Comparison of ENCODE assay signal across 22 mouse cellular contexts in genomic region chr11:87745632-87746555, GRCm38 (mm10). TPM values are rescaled to one million over a fixed set of nuclear protein-coding genes. Genes with fewer than 3 reads are reported as not detected.
A peak's percentile ranks its signal among the peaks of the same experiment; 100 is the strongest.
DNase-seq lines count a peak whose midpoint lies in the region; ATAC-seq and TF ChIP-seq lines count a peak whose summit lies in the region.
"Had no signal": no experiment of that assay in that cellular context is flagged by ENCODE, and none has a peak within 500 bp of the region (broad histone marks: within the 10 kb centered on the region; RNA-seq: fewer than 3 reads in every experiment).

No protein-coding gene starts in this region.

- DNase-seq in spleen, adult 2 months (ENCODE audit: low read depth in 1 of 2, low spot score in 2 of 2): no peak
- DNase-seq in spleen, adult 12 weeks (ENCODE audit: low spot score): no peak
- DNase-seq in natural killer cell, adult 2 months (ENCODE audit: low spot score in 2 of 2): peak; percentile 37 to 71
- DNase-seq in embryo, embryonic 9.5 days (ENCODE audit: extremely low spot score): no peak
- DNase-seq in left cerebral cortex, adult 2 months (ENCODE audit: extremely low spot score in 1 of 2, low spot score in 2 of 2): no peak
- no peak for DNase-seq in lung, postnatal 25 days (ENCODE audit: low spot score)
- DNase-seq: cerebellum, postnatal 14 days; gastrocnemius, postnatal 10 days; heart, postnatal 4 days; kidney, adult 8-10 months; kidney, postnatal 36 days; layer of hippocampus, adult 9-11 months; lung, postnatal 10 days had no signal

- H3K27ac ChIP-seq in heart, embryonic 15.5 days: peak overlapping the region; percentile 20; the same call in 1 of the 2 replicates
- H3K27ac ChIP-seq in heart, embryonic 11.5 days (ENCODE audit: low read depth, low read length): no peak overlapping the region
- peak overlapping the region; percentile 97 for H3K27ac ChIP-seq in spleen, adult 2 months (ENCODE audit: insufficient read depth, low read length)
- H3K27ac ChIP-seq in left cerebral cortex, adult 2 months: no peak overlapping the region
- H3K27ac ChIP-seq: forebrain, embryonic 12.5 days; midbrain, embryonic 10.5 days had no signal

- no peak for ATAC-seq in heart, embryonic 15.5 days (replicated peaks; ENCODE audit: insufficient number of reproducible peaks, insufficient read depth, low FRiP score, low read depth)
- no peak for ATAC-seq in heart, embryonic 11.5 days (replicated peaks; ENCODE audit: insufficient number of reproducible peaks, low FRiP score, low TSS enrichment)
- ATAC-seq: hindbrain, embryonic 16.5 days had no signal

- no peak for TF ChIP-seq POLR2A in spleen, adult 2 months (IDR thresholded peaks at IDR 0.05; ENCODE audit: low read depth, low read length)

- H3K4me1 ChIP-seq in heart, embryonic 15.5 days (replicated peaks): no peaks in the 10 kb centered on the region
- no peaks in the 10 kb centered on the region; the same call in 1 of the 2 replicates for H3K4me1 ChIP-seq in heart, embryonic 11.5 days (ENCODE audit: control insufficient read depth, insufficient read depth, low read length)
- peaks cover 40% of the 10 kb centered on the region for H3K4me1 ChIP-seq in spleen, adult 2 months (ENCODE audit: control insufficient read depth, insufficient read depth, insufficient read length)
- H3K4me1 ChIP-seq: forebrain, embryonic 12.5 days had no signal

- 72% methylated on average over 9 of the region's 9 CpGs for WGBS in heart, embryonic 15.5 days
- WGBS in heart, embryonic 11.5 days (ENCODE audit: insufficient replicate concordance): 76% methylated on average over 9 of the region's 9 CpGs
- 54% methylated on average over 9 of the region's 9 CpGs for WGBS in spleen, adult 2 months

- TF ChIP-seq CTCF in spleen, adult 2 months (IDR thresholded peaks at IDR 0.05; ENCODE audit: extremely low read depth, insufficient read depth, insufficient read length, insufficient replicate concordance): no peak
- no peak for TF ChIP-seq CTCF in left cerebral cortex, adult 2 months (IDR thresholded peaks at IDR 0.05)

- no peak overlapping the region for H3K4me2 ChIP-seq in heart, embryonic 15.5 days
- H3K4me2 ChIP-seq in heart, embryonic 11.5 days: no peak overlapping the region
- H3K4me2 ChIP-seq: forebrain, embryonic 12.5 days had no signal

- H3K36me3 ChIP-seq in heart, embryonic 15.5 days: peaks cover 25% of the 10 kb centered on the region
- H3K36me3 ChIP-seq in heart, embryonic 11.5 days (ENCODE audit: control insufficient read depth, insufficient read depth, low read length): peaks cover 7% of the 10 kb centered on the region; the same call in 1 of the 2 replicates
- H3K36me3 ChIP-seq in spleen, adult 2 months (ENCODE audit: control insufficient read depth, insufficient read depth, low read length): peaks cover 15% of the 10 kb centered on the region

- H3K4me3 ChIP-seq in heart, embryonic 15.5 days: no peak overlapping the region
- H3K4me3 ChIP-seq in heart, embryonic 11.5 days (ENCODE audit: low read depth, low read length): no peak overlapping the region
- H3K4me3 ChIP-seq in spleen, adult 2 months (ENCODE audit: extremely low read depth, insufficient read depth, insufficient read length): no peak overlapping the region
- no peak overlapping the region for H3K4me3 ChIP-seq in left cerebral cortex, adult 2 months
- H3K4me3 ChIP-seq: forebrain, embryonic 12.5 days; midbrain, embryonic 10.5 days had no signal

- no peaks in the 10 kb centered on the region for H3K9me3 ChIP-seq in heart, embryonic 15.5 days (replicated peaks)
- no peaks in the 10 kb centered on the region for H3K9me3 ChIP-seq in heart, embryonic 11.5 days (replicated peaks; ENCODE audit: control insufficient read depth, low read length)
- H3K9me3 ChIP-seq: forebrain, embryonic 12.5 days; G1E; midbrain, embryonic 10.5 days had no signal

- H3K9ac ChIP-seq in heart, embryonic 15.5 days: no peak overlapping the region
- H3K9ac ChIP-seq in heart, embryonic 11.5 days (ENCODE audit: low read depth, low read length): no peak overlapping the region
- H3K9ac ChIP-seq: forebrain, embryonic 12.5 days had no signal

- peaks cover 5% of the 10 kb centered on the region for H3K27me3 ChIP-seq in heart, embryonic 15.5 days
- H3K27me3 ChIP-seq in heart, embryonic 11.5 days (ENCODE audit: control insufficient read depth, insufficient read depth, low read length): no peaks in the 10 kb centered on the region
- no peaks in the 10 kb centered on the region for H3K27me3 ChIP-seq in spleen, adult 2 months (ENCODE audit: control insufficient read depth, insufficient read depth, low read length)
- H3K27me3 ChIP-seq: forebrain, embryonic 12.5 days had no signal

- intact Hi-C loops in left cerebral cortex, adult 2 months (cut with DNase I): no loop called here

RNA-seq across cellular contexts. Expression of gene Supt4a, which starts 8.5 kb away (rescaled TPM):
- polyA plus RNA-seq in heart, embryonic 15.5 days (2015; fragmentation: Nextera tagmentation; extraction: Ambion mirVana): 101 and 103 TPM in 2 replicates
- polyA plus RNA-seq in heart, embryonic 11.5 days (2014; fragmentation: Nextera tagmentation; extraction: Ambion mirVana): 114 and 120 TPM in 2 replicates
- polyA plus RNA-seq in spleen, adult 2 months (2012; rRNA removed): 59.1 and 62.2 TPM in 2 replicates
- total RNA-seq in left cerebral cortex, adult 2 months (2021): 10 to 100 TPM; 66.3 to 82.3 TPM

RNA-seq across cellular contexts. Expression of gene Tspoap1, which starts 14.4 kb away (rescaled TPM):
- 0.24 and 1.9 TPM in 2 replicates for polyA plus RNA-seq in heart, embryonic 15.5 days (2015; fragmentation: Nextera tagmentation; extraction: Ambion mirVana)
- polyA plus RNA-seq in heart, embryonic 11.5 days (2014; fragmentation: Nextera tagmentation; extraction: Ambion mirVana): 0.72 and 1.2 TPM in 2 replicates
- 6.1 and 6.2 TPM in 2 replicates for polyA plus RNA-seq in spleen, adult 2 months (2012; rRNA removed)
- total RNA-seq in left cerebral cortex, adult 2 months (2021): 100 to 1,000 TPM; 190 to 202 TPM

RNA-seq across cellular contexts. Expression of gene Mpo, which starts 47.5 kb away (rescaled TPM):
- 0.69 and 3.8 TPM in 2 replicates for polyA plus RNA-seq in heart, embryonic 15.5 days (2015; fragmentation: Nextera tagmentation; extraction: Ambion mirVana)
- polyA plus RNA-seq in heart, embryonic 11.5 days (2014; fragmentation: Nextera tagmentation; extraction: Ambion mirVana): 6.7 and 9.4 TPM in 2 replicates
- polyA plus RNA-seq in spleen, adult 2 months (2012; rRNA removed): 21.9 and 28.7 TPM in 2 replicates
- not detected for total RNA-seq in left cerebral cortex, adult 2 months (2021)
- total RNA-seq: adrenal gland, adult 18-20 months; left cerebral cortex, postnatal 14 days had no signal
- polyA plus RNA-seq: frontal cortex, adult 2 months had no signal

Comparison
In these comparisons a context has a peak if more than half of its experiments do, and no peak if none do; other contexts are left out.
1. H3K27ac ChIP-seq: peak in heart, embryonic 15.5 days (single experiment) and spleen, adult 2 months (single experiment); none in heart, embryonic 11.5 days (single experiment) and left cerebral cortex, adult 2 months (single experiment).
2. DNase-seq: peak in natural killer cell, adult 2 months (2 of 2); none in spleen, adult 2 months (0 of 2), spleen, adult 12 weeks (single experiment), embryo, embryonic 9.5 days (single experiment), left cerebral cortex, adult 2 months (0 of 2) and lung, postnatal 25 days (single experiment).